ENCODE assay signal across 8 mouse cellular contexts in the genomic region with DNA sequence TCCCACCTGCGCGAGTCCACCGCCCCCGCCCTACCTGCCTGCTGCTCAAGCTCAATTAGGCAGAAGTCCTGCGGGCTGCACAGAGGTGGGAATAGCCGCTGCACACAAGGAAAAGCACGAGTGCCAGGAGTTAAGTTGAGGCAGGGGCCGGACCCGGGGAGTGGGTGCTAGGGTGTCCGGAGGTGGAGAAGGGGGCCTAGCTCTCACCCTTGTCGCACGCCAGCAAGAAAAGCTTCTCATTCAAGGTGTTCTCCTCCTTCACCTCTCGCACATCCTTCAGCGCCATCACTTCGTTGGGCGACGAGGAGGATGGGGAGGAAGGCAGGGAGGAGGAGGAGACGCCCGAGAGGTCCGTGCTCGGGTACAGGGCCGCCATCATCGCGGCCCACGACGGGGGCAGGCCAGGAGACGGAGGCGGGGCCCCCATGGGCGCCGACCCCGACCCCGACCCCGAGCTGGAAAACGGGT. TPM values are rescaled to one million over a fixed set of nuclear protein-coding genes. Genes with fewer than 3 reads are reported as not detected.
DNase-seq lines count a peak whose midpoint lies in the region; ATAC-seq lines count a peak whose summit lies in the region.

No protein-coding gene starts in this region.

- H3K36me3 ChIP-seq in neural tube, embryonic 11.5 days (ENCODE audit: control insufficient read depth, insufficient read depth, low read length): no peaks in the 10 kb centered on the region
- no peaks in the 10 kb centered on the region for H3K36me3 ChIP-seq in intestine, embryonic 16.5 days (ENCODE audit: control insufficient read depth, insufficient read depth, low read length)
- H3K36me3 ChIP-seq in limb, embryonic 15.5 days: no peaks in the 10 kb centered on the region

- peak; percentile 59 for DNase-seq in neural tube, embryonic 11.5 days (ENCODE audit: low spot score)
- no peak for DNase-seq in neural tube, embryonic 10.5 days (ENCODE audit: extremely low spot score, low spot score)
- peak; percentile 44 to 55 for DNase-seq in cerebellum, adult 18-20 months
- DNase-seq in frontal cortex, postnatal 14 days (ENCODE audit: low spot score in 2 of 2): peak; percentile 5 to 16
- DNase-seq in retina, postnatal 7 days (ENCODE audit: low read depth, low spot score): peak; percentile 6
- no peak for DNase-seq in MN1 (ENCODE audit: low spot score)

- ATAC-seq in neural tube, embryonic 11.5 days (ENCODE audit: insufficient read depth, low FRiP score, low TSS enrichment): peak; percentile 69
- no peak; the same call in 1 of the 2 replicates for ATAC-seq in intestine, embryonic 16.5 days
- 0 out of 2 replicates have a peak, but pooled peaks have one; percentile 45 for ATAC-seq in limb, embryonic 15.5 days (ENCODE audit: insufficient number of reproducible peaks, low FRiP score, low TSS enrichment, low read depth)

- peak overlapping the region; percentile 89 for H3K4me3 ChIP-seq in neural tube, embryonic 11.5 days (ENCODE audit: low read depth, low read length)
- H3K4me3 ChIP-seq in intestine, embryonic 16.5 days (ENCODE audit: low read length): peak overlapping the region; percentile 79
- H3K4me3 ChIP-seq in limb, embryonic 15.5 days: peak overlapping the region; percentile 85

- WGBS in neural tube, embryonic 11.5 days: 2% methylated on average over 30 of the region's 34 CpGs
- WGBS in intestine, embryonic 16.5 days: 1% methylated on average over 33 of the region's 34 CpGs
- WGBS in limb, embryonic 15.5 days: 1% methylated on average over 34 of the region's 34 CpGs

- no peaks in the 10 kb centered on the region for H3K9me3 ChIP-seq in neural tube, embryonic 11.5 days (ENCODE audit: control insufficient read depth, low read length)
- no peaks in the 10 kb centered on the region for H3K9me3 ChIP-seq in intestine, embryonic 16.5 days (ENCODE audit: control insufficient read depth, low read length)
- H3K9me3 ChIP-seq in limb, embryonic 15.5 days: no peaks in the 10 kb centered on the region

- H3K27me3 ChIP-seq in neural tube, embryonic 11.5 days (ENCODE audit: control insufficient read depth, insufficient read depth, low read length): peaks cover 8% of the 10 kb centered on the region; the same call in 1 of the 2 replicates
- H3K27me3 ChIP-seq in intestine, embryonic 16.5 days (replicated peaks; ENCODE audit: control insufficient read depth, insufficient read depth, low read length): peaks cover 5% of the 10 kb centered on the region; the same call in 1 of the 2 replicates
- H3K27me3 ChIP-seq in limb, embryonic 15.5 days: peaks cover 31% of the 10 kb centered on the region

- H3K4me1 ChIP-seq in neural tube, embryonic 11.5 days (ENCODE audit: control insufficient read depth, insufficient read depth, low read length): peaks cover 7% of the 10 kb centered on the region
- peaks cover 12% of the 10 kb centered on the region; the same call in 1 of the 2 replicates for H3K4me1 ChIP-seq in intestine, embryonic 16.5 days (ENCODE audit: control insufficient read depth, insufficient read depth, low read length)
- H3K4me1 ChIP-seq in limb, embryonic 15.5 days: peaks cover 22% of the 10 kb centered on the region

- H3K27ac ChIP-seq in neural tube, embryonic 11.5 days (ENCODE audit: low read depth, low read length): no peak overlapping the region
- no peak overlapping the region for H3K27ac ChIP-seq in intestine, embryonic 16.5 days (ENCODE audit: low read length)
- no peak overlapping the region for H3K27ac ChIP-seq in limb, embryonic 15.5 days

- peak overlapping the region; percentile 88 for H3K4me2 ChIP-seq in neural tube, embryonic 11.5 days (ENCODE audit: low read depth)
- H3K4me2 ChIP-seq in intestine, embryonic 16.5 days (ENCODE audit: low read depth, low read length): peak overlapping the region; percentile 89
- H3K4me2 ChIP-seq in limb, embryonic 15.5 days: peak overlapping the region; percentile 90

- H3K9ac ChIP-seq in neural tube, embryonic 11.5 days (ENCODE audit: low read length): peak overlapping the region; percentile 79
- peak overlapping the region; percentile 84 for H3K9ac ChIP-seq in intestine, embryonic 16.5 days (ENCODE audit: low read depth, low read length)
- peak overlapping the region; percentile 69 for H3K9ac ChIP-seq in limb, embryonic 15.5 days

RNA-seq across cellular contexts. Expression of gene Trpc1, which starts 0.7 kb away (rescaled TPM):
- polyA plus RNA-seq in neural tube, embryonic 11.5 days (2014; fragmentation: Nextera tagmentation; extraction: Ambion mirVana): 2.1 and 3.2 TPM in 2 replicates
- polyA plus RNA-seq in intestine, embryonic 16.5 days (2015; fragmentation: Nextera tagmentation; extraction: Ambion mirVana): 0.75 and 2.0 TPM in 2 replicates
- 1.4 and 2.4 TPM in 2 replicates for polyA plus RNA-seq in limb, embryonic 15.5 days (2015; fragmentation: Nextera tagmentation; extraction: Ambion mirVana)

Comparison
In these comparisons a context has a peak if more than half of its experiments do, and no peak if none do; other contexts are left out.
1. DNase-seq: peak in neural tube, embryonic 11.5 days (single experiment), cerebellum, adult 18-20 months (2 of 2), frontal cortex, postnatal 14 days (2 of 2) and retina, postnatal 7 days (single experiment); none in neural tube, embryonic 10.5 days (single experiment) and MN1 (single experiment).
2. Peak in every context shown above with its lines, with median percentiles within 50 percentile points of each other: H3K4me2 ChIP-seq, H3K4me3 ChIP-seq and H3K9ac ChIP-seq.